Mouse (Mus musculus) fibroblast of lung, adult 2 months (primary cell): Measurements from ENCODE around the gene Hemgn.
A peak's percentile ranks its signal among the peaks of the same experiment; 100 is the strongest.

Source experiments
- DNase-seq: peaks from one replicate; pipeline ENCODE4 v3.0.0-alpha.2; 2011; ENCODE audit warnings: low read depth

The Hemgn gene

DNA sequence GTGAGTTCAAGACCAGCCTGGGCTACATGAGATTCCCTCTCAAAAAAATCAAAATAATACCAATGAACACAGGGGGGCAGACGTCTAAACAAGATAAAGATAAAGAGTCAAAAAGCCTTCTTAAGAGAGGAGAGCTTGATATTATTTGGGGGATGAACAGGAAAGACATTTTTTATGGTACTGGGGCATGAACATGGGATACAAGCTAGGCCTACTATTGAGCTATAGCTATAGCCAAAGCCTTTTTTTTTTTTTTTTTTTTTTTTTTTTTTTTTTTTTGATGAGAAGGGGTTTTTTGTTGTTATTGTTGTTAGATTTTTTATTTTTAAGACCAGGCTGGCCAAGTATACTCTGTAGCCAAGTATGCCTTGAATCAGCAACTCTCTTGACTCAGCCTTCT is 1.2 kb downstream of the Hemgn start:
- no peak for DNase-seq

DNA sequence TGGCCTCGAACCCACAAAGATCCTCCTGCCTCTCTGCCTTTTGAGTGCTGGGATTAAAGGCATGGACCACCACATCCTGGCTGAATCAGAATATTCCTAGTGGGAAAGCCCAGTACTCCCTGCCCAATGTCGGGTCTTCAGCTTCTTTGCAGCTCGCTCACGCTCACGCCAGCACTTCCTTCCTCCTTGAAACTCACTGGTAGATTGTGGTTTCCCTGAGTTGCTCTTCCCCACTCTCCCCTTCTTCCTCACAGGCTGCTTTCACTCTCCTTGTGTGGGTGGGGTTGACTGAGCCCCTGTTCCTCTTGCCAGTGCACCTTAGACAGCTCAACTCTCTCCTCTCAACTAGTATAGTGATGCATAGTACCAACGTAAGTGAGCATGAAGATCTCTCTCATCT is 1.8 kb downstream of the Hemgn start:
- no peak for DNase-seq

DNA sequence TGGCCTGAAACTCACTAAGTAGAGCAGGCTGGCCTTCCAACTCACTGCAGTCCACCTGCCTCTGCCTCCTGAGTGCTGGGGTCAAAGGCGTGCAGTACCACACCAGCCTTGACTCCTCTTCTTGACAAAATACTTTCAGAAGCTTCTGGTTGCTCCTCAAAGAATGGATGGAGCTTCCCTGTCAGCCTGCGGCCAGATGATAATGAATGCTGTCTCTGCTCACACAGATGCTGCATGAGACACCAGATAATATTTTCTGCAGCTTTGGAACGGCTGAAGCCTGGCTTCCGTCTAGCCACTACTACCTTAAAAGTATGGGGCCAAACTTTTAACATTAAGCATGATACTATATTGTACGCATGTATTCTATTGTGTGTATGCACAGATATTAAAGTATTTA is 2.6 kb downstream of the Hemgn start:
- DNase-seq, result no peak

DNA sequence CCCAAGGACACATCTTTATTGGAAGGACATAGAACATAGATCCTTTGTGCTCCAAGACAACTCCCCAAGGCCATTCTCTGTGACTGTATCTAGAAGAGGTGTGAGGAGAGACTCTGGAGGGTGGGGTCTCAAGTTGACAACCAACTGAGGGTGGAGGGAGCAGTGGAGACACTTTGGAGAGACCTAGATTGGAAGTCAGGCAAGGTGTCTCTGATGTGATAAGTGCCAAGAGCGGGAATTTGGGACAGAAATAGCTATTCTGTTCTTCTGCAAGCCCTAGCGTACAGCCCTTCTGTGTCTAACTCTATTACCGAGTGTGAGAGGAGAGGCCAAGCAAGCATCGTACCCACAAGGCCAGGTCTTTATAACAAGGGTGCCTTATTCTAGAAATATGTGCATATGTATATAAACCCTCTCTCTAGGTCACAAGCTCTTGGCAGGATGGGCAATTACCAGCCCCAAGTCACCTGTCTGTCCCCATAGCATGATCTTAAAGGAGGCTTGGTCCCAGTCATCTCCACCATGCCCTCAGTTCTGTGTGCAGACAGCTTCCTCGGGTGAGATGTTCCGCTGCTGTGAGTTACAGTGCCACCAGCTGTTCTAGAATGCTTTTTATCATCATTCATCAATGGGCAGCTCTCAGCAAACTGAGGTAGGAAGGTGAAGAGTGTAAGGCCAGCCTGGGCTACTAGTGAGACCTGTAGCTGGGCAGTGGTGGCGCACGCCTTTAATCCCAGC is 6.2 kb downstream of the Hemgn start:
- no peak for DNase-seq

DNA sequence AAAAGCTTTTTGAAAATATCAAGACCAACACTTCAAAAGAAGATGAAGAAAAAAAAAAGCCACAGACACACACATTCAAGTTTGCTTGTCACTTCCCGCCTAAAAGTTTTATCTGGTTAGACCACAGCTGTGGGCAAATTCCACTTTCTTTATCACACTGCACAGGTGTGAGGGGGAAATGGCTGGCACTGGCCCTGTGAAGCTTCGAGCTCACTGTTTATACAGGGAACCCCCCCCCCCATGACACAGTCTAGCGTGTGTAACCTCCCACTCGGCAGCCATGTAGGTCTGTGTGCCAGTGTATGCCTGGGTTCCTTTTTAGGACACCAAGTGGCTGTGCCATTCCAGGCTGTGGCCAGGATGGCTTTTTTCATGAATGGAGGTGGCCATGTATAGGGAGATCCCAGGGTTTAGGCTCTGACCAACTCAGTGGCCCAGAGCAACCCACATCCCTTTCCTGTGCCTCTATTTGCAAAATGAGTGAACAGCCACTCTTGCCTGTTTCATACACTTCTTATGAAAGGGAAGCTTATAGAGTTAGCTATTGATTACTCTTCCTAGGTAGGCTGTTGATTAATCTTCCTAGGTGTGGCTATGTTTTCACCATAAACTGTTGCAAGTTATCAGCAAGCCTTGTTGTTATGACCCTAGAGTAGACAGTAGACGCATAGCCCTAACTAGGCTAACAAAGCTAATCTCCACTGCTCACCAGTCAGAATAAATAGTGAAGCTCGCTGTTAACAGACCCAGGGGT is 9.1 kb downstream of the Hemgn start:
- no peak for DNase-seq

DNA sequence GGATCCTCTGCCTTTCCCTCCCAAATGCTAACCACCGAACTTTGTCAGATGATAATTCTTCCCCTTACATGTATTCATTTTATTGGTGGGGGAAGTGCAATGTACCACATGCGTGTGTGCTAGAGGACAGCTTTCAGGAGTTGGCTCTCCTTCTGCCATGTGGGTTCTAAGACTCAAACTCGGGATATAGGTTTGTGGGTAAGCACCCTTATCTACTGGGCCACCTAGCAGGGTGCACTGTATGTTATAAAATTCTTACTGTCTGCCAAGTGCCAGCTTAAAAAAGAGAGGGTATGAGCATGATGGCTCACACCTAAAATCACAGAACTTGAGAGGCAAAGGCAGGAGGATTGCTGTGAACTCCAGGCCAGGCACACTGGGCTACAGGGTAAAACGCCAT is 14.5 kb downstream of the Hemgn start:
- DNase-seq, result no peak

DNA sequence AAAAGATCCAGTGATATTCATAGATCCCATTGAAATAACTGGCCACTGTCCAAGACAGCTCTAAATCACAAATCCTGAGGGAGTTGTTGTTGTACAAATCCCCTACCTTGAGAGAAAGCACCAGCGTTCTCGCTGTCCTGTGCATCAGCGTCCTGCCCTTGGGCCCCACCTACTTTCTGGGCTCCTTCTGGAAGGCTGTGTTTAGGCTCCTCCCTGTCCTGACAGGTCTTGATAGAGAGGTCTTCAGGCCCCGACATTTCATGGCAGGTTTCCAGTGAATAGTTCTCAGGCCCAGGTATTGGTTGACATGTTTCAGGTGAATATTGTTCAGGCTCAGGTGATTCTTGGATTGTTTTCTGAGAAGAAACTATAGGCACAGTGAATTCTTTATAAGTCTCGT is 17.6 kb downstream of the Hemgn start:
- no peak for DNase-seq

DNA sequence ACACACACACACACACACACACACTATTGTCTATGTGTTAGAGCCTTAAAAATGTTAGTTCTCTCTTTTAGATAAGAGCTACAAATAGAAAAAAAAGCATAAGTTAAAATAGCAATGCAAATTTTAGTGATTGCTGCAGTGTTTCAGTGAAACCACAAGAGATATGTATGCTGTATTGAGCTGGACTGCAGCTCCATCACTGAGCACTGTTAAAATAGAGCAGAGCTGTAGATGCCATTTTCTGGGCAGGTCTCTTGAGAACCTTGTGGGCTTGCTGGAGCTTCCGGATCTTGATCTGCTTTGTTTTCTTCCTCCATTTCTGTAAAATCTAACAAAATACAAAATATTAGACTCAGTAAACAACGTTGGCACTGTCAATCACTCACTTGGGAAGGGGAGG is 18.9 kb downstream of the Hemgn start:
- DNase-seq, result no peak

DNA sequence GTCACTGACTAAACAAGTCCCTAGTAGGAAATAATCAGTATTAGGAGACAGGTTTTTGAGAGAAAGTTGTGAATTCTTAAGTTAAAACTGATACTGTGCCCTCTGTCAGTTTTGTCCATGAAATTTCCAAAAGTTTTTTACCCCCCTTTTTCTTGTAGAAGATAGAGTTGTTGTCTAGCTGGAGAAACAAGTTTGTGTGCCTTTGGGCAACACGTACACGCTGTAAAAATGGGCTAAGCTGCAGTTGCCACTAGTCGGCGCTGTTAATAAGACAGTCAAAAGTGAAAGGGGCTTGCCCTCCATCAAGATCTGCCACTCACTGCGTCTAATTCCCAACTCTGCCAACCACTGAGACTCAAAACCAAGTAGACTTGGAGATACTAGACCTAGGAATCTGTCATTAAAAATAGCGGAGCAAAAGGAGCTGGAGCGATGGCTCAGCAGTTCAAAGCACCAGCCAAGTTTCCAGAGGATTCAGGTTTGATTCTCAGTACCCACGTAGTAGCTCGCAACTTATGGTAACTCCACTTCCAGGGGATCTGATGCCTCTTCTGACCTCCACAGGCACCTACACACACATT is 22.8 kb downstream of the Hemgn start:
- DNase-seq, result peak; percentile 50

DNA sequence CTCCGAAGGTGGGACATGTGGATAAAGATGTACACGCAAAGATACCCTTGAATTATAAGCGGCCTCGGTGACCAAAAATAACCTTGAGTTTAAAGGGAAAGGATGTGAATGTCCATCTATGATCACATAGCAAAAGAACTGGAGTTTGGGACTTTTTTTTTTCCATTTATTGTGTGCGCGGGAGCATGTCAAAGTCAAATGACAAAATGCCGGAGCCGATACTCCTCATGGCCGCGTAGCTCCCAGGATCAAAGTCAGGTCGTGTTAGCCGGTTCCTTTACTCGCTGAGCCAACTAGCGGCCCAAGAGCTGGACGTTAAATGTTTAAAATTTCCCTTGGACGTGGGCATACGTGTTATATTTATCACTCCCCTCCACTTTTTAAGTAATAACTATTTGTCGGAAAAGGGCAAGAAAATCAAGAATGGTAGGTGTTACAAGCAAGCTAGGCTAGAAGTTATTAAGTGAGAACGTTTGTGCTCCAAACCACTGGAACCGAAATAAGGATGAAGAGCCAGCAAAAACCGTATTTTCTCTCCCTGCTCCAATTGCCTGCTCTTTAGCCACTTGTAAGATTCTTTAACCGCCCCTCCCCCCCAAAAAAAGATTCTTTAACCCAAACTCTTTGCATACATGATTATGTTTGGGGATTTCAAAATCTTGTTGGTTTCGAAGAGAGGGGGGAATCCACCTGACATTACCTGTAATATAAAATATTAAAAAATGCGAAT is 23.5 kb downstream of the Hemgn start:
- DNase-seq, result no peak

DNA sequence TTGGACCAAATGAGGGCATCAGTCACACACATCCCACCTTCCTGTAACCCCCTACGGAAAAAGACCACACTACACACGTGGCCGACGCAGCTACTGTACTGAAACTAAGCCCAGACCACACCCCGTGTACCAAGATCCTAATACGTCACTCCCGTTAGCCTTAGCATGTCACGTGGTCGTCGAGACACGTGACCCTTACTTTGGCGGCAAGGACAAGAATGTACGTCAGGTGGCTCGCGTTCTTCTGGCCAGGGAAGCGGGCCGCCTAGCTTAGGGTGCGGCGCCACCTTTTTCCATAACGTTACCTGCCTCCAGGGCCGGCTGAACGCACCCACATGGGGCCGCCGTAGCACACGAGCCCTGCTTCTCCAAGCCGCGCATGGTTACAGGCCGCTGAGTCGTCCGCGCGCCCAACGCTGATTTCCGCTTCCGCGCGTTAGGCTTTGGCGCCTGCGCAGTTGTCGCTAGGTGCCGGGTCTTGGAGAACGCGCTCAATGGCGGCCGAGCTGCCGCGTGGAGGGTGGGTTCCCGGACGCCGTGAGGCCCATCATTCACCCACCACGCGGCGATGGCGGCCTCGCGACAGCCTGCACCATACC is 24.2 kb downstream of the Hemgn start, which contains the start of gene Trmo:
Trmo (minus strand) TSS at position 425 of the 599 bp plus-strand sequence.
- peak; percentile 93 for DNase-seq

DNA sequence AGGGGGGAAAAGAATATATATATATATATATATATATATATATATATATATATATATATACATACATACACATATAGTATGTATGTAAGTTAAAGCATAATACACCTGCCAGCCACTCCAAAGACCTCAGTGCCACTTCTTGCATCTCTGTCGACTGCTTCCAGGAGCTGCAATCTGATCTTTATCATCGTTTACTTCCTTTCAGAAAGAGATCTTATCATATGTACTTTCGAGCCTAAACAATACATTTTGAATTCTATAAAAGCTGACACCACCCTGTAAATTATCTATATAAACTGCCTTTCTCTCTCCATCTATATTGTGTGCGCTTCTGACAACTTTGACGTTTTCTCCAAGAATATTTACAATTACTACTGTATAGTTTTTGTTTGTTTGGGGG is 24.8 kb downstream of the Hemgn start:
- DNase-seq, result no peak

DNA sequence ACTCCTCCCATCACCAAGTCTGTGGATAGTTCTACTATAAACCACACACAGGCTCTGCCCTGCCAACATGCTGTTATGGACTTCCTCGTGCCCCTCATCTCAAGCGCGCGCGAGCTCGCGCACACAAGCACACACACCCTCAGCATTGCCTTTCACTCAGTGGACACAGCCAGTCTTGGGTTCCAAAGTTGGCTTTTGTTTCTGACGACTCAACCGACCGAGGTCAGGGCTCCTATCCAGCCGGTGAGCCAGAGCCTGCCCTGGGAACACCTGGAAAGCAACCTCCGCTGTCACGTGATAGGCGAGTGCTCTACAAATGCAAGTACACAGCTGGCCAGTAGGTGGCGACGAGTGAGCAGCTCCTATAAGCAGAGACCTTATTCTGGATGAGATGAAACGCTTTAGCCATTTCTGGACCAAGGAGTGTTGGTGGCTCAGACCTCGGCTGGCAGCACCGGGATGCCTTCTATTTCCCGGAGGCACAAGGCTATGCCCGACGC is 38.4 kb downstream of the Hemgn start:
- no peak for DNase-seq

DNA sequence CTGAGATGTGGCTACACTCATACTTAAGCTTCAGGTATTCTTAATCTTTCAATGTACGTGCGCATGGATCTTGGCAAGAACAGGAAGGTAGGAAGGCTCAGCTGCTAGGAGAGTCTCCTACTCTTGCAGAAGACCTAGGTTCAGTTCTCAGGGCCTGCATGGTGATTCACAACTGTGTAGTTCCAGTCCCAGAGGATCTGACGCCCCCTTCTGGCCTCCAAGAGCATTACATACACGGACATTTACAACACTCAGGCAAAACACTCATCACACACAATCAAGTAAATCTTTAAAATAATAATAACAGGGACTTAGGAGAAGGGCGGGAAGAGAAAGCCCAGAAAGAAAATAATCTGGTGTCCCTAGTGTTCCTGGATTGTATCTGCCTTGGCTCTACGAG is 38.9 kb downstream of the Hemgn start:
- no peak for DNase-seq

DNA sequence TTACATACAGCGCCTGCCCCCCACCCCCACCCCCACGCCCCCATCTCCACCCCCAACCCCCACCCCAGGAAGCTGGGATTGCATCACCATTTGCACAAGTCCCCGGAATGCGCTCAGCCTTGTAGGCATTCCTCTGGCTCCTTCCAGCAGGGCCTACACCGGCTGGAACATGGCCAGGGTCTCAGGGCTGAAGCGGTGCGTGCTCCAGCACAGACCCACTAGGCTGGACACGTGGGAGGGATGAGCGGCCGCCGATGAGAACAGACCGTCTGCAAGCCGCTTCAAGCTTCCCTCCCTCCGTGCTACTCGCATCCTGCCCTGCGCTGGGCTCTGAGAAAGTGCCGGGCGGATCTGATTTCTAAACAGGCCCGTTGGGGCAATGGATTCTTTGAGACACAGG is 42.3 kb downstream of the Hemgn start:
- DNase-seq, result no peak

DNA sequence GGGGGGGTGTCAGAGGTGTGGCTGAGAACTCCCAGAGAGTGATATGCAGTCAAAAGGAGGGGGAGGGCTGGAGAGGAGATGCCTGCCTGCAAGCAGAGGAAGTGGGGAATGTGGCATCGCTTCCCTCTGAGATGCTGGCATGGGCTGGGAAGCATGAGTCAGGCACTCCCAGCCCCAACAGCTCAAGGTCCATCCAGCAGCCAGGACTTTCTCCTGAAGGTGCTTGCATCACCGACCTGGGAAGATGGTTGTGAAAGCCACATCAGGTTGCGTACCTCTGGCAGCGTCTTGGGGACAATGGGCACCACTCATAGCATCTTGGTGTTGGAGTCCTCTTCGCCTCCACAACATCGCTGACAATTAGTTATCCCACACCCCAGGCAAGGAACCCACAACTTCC is 42.9 kb downstream of the Hemgn start:
- DNase-seq, result no peak

DNA sequence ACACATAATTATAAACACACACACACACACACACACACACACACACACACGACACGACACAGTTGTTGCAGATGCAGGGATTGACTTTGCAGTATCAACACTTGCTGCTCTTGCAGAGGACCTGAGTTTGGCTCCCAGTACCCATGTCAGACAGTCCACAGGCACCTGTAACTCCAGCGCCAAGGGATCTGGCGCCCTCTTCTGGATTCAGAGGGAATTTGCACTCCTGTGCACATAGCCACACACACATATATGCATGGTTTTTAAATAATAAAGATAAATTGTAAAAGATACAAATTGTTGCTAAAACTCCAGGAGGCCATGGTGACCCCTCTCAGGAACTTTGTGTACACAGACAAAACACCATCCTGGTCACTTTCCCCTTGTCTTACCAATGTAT is 44.2 kb downstream of the Hemgn start:
- no peak for DNase-seq

DNA sequence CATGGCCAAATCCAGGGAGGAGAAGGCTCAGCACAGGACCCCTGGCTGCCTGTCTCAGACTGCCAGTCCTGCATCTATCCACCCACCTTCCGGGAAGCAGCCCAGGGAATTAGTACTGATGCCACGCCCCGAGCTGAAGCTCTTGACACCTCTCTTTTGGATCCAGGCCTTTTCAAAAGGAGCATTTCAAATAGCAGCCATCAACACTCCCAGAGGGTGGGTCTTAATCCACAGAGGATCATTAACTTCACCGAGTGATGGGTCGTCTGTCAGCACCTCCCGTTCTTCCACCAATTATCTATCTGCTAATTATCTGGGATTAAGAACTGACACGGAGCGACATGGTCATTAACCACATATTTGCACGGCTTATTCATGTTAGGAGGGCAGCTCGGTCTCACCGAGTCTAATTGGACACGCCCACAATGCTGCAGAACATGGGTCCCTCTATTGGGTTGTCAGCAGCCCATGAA is 45.8 kb downstream of the Hemgn start:
- no peak for DNase-seq

DNA sequence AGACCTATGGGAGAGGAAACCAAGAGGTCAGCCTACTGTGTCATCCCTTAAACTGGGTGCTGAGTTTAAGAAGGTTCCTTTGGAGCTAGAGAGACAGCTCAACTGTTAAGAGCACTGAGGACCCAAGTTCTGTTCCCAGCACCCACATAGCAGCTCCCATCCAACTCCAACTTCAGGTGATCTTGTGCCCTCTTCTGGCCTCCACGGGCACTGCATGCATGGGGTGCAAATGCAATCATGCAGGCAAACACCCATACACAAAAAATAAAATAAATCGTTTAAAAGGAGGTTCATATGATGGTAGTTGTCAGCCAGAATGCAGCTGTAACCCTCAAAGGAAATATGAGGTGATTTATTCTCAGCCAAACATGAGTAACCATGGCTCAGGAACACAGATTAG is 48.9 kb downstream of the Hemgn start:
- no peak for DNase-seq

DNA sequence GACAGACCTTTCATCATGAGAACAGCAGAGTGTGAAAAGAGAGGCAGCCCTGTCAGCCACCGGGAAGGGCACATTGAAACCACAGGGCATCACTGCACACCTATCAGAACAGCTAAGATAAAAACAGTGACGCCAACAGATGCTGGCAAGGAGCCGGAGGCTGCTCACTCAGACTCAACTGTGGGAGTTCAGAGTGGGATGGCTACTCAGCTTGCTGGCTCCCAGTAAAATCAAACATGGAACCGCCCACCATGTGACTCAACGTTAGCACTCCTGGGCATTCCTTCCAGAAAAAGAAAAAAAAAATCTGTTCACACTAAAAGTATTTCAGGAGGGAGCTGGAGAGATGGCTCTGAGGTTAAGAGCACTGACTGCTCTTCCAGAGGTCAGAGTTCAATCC is 52.0 kb downstream of the Hemgn start:
- DNase-seq, result no peak

DNA sequence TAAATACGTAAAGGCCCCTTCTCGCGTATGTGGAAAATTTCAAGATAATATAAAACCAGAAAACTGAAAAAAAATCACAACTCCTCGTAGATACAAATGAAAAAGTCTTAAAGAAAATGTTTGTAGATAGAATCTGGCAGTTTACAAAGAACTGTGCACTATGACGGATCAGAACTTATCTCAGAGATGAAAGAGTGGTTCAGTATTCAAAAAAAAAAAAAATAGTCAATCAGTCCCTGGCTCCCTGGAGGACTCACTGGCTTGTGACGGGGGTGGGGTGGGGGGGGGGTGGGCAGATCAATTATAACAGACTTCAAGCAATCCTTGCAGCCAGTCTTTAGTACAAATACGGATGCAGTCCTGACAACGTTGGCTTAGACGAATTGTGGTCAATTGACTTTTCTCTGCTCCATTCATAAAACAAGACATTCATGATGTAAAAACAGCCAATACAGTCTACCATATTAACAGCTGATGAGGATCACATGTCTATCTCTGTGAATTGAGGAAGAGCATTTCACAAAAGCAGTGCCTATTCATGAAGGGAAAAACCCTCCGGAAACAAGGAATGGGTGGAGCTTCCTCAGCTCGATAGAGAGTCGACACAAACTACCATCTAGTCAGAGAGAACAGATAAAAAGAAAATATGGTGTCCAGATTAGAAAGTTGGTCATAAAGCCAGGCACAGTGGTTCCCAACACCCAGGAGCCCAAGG is 53.6 kb downstream of the Hemgn start:
- no peak for DNase-seq
